Mouse (Mus musculus) heart, embryonic 10.5 days (tissue): Measurements from ENCODE around the gene Pcyox1. TPM values are rescaled to one million over a fixed set of nuclear protein-coding genes. Genes with fewer than 3 reads are reported as not detected.

Source experiments
- DNase-seq: peaks from one replicate; pipeline ENCODE4 v3.0.0-alpha.2; 2017; ENCODE audit warnings: low spot score
- H3K27ac ChIP-seq: fragments of 300-500 bp; sonication (generic); 2 replicates; pipeline ENCODE4 v1.5.1; 2016; ENCODE audit warnings: mild to moderate bottlenecking
- H3K27me3 ChIP-seq: fragments of 300-500 bp; sonication (generic); 2 replicates; pipeline ENCODE4 v1.6.1; 2016; ENCODE audit warnings: mild to moderate bottlenecking; ENCODE audit not compliant: poor library complexity, insufficient read depth, severe bottlenecking
- H3K36me3 ChIP-seq: fragments of 300-500 bp; sonication (generic); 2 replicates; pipeline ENCODE4 v1.6.1; 2016; ENCODE audit warnings: mild to moderate bottlenecking, moderate library complexity
- H3K4me1 ChIP-seq: fragments of 300-500 bp; sonication (generic); 2 replicates; pipeline ENCODE4 v1.6.1; 2016; ENCODE audit warnings: mild to moderate bottlenecking
- H3K4me3 ChIP-seq: fragments of 300-500 bp; sonication (generic); 2 replicates; pipeline ENCODE4 v1.5.1; 2016; ENCODE audit warnings: mild to moderate bottlenecking, moderate library complexity
- H3K9me3 ChIP-seq: fragments of 300-500 bp; sonication (generic); 2 replicates; pipeline ENCODE4 v1.6.1; 2016; ENCODE audit warnings: mild to moderate bottlenecking, moderate library complexity
- WGBS: fragments of 180-500 bp; shearing (Covaris S2); methylation state at CpG from one replicate; pipeline ENCODE4 v1.1.7; 2016; 5-methylcytosine and 5-hydroxymethylcytosine counted together
- polyA plus RNA-seq: library from polyadenylated mRNA; unstranded; fragments of >200 nt; fragmentation: Nextera tagmentation; extraction: Ambion mirVana; gene quantifications from 2 replicates; pipeline ENCODE4 v1.2.1, GENCODE M21; 2016

Gene Pcyox1
- polyA plus RNA-seq, 1 experiment from 2014 or later = 57.8 TPM

- H3K27me3 ChIP-seq = no peaks in the 10 kb centered on the region
- H3K4me1 ChIP-seq = no peaks in the 10 kb centered on the region; the same call in 1 of the 2 replicates
- no peaks in the 10 kb centered on the region for H3K9me3 ChIP-seq
- H3K4me3 ChIP-seq = peak overlapping the region; percentile 95
- DNase-seq = no peak
- no peak overlapping the region for H3K27ac ChIP-seq
- H3K36me3 ChIP-seq = peaks cover 16% of the 10 kb centered on the region
Measured at GRCm38 (mm10) chr6:86406306-86406705, 9.4 kb upstream of the Pcyox1 start.

GRCm38 (mm10) chr6:86404996-86405395 is 8.0 kb upstream of the Pcyox1 start:
- Histone ChIP-seq H3K36me3 (peaks cover 16% of the 10 kb centered on the region), H3K9me3 (no peaks in the 10 kb centered on the region), H3K27ac (peak overlapping the region; percentile 100), H3K27me3 (no peaks in the 10 kb centered on the region), H3K4me3 (peak overlapping the region; percentile 95), H3K4me1 (peaks cover 7% of the 10 kb centered on the region; the same call in 1 of the 2 replicates)
- 2% methylated on average over 11 of the region's 11 CpGs for WGBS
- DNase-seq = no peak

GRCm38 (mm10) chr6:86404100-86404861 is 7.3 kb upstream of the Pcyox1 start, which contains the start of gene Tia1:
Gene Tia1 (plus strand): TSS chr6:86404219.
- DNase-seq = peak; percentile 99
- peak within 1 kb of the TSS; percentile 95 for H3K4me3 ChIP-seq
- H3K4me1 ChIP-seq = peaks cover 7% of the 10 kb centered on the region; the same call in 1 of the 2 replicates
- H3K9me3 ChIP-seq = no peaks in the 10 kb centered on the region
- under 1% methylated on average over 62 of the region's 62 CpGs for WGBS
- H3K27me3 ChIP-seq = no peaks in the 10 kb centered on the region
- peaks cover 16% of the 10 kb centered on the region for H3K36me3 ChIP-seq
- H3K27ac ChIP-seq = peak within 1 kb of the TSS; percentile 100

GRCm38 (mm10) chr6:86403728-86404099 is 6.8 kb upstream of the Pcyox1 start:
- H3K4me1 ChIP-seq = peaks cover 7% of the 10 kb centered on the region; the same call in 1 of the 2 replicates
- H3K9me3 ChIP-seq = no peaks in the 10 kb centered on the region
- H3K27ac ChIP-seq = peak overlapping the region; percentile 100
- under 1% methylated on average over 15 of the region's 15 CpGs for WGBS
- peaks cover 13% of the 10 kb centered on the region for H3K36me3 ChIP-seq
- no peaks in the 10 kb centered on the region for H3K27me3 ChIP-seq
- peak; percentile 89 for DNase-seq
- H3K4me3 ChIP-seq = peak overlapping the region; percentile 95

- Histone ChIP-seq H3K36me3 (peaks cover 12% of the 10 kb centered on the region), H3K27me3 (no peaks in the 10 kb centered on the region), H3K9me3 (no peaks in the 10 kb centered on the region), H3K4me3 (peak overlapping the region; percentile 95), H3K4me1 (peaks cover 7% of the 10 kb centered on the region), H3K27ac (no peak overlapping the region)
- DNase-seq = peak; percentile 64
- WGBS = 39% methylated on average over 12 of the region's 12 CpGs
Measured at GRCm38 (mm10) chr6:86402681-86403607, 6.0 kb upstream of the Pcyox1 start.

GRCm38 (mm10) chr6:86400972-86401371 is 4.0 kb upstream of the Pcyox1 start:
- WGBS = 8% methylated on average over 9 of the region's 9 CpGs
- Histone ChIP-seq H3K27ac (no peak overlapping the region), H3K36me3 (no peaks in the 10 kb centered on the region), H3K27me3 (no peaks in the 10 kb centered on the region), H3K4me3 (peak overlapping the region; percentile 48), H3K9me3 (no peaks in the 10 kb centered on the region), H3K4me1 (peaks cover 20% of the 10 kb centered on the region)
- peak; percentile 93 for DNase-seq

- DNase-seq = peak; percentile 22
- 65% methylated on average over 2 of the region's 2 CpGs for WGBS
Measured at GRCm38 (mm10) chr6:86399995-86400394, 3.0 kb upstream of the Pcyox1 start.

GRCm38 (mm10) chr6:86398986-86399385 is 2.0 kb upstream of the Pcyox1 start:
- no peaks in the 10 kb centered on the region for H3K9me3 ChIP-seq
- H3K4me1 ChIP-seq = peaks cover 38% of the 10 kb centered on the region
- no peaks in the 10 kb centered on the region; the same call in 1 of the 2 replicates for H3K36me3 ChIP-seq
- DNase-seq = peak; percentile 36
- H3K27ac ChIP-seq = no peak overlapping the region
- H3K4me3 ChIP-seq = no peak overlapping the region
- 82% methylated on average over 2 of the region's 2 CpGs for WGBS
- H3K27me3 ChIP-seq = no peaks in the 10 kb centered on the region

More at GRCm38 (mm10) chr6:86399995-86400394, 3.0 kb upstream of the Pcyox1 start:
- Histone ChIP-seq H3K36me3 (no peaks in the 10 kb centered on the region), H3K4me3 (no peak overlapping the region), H3K27ac (no peak overlapping the region), H3K4me1 (peaks cover 30% of the 10 kb centered on the region), H3K9me3 (no peaks in the 10 kb centered on the region), H3K27me3 (no peaks in the 10 kb centered on the region)

- Histone ChIP-seq H3K9me3 (no peaks in the 10 kb centered on the region), H3K4me3 (peak overlapping the region; percentile 93), H3K4me1 (peaks cover 38% of the 10 kb centered on the region), H3K27me3 (no peaks in the 10 kb centered on the region), H3K36me3 (peaks cover 6% of the 10 kb centered on the region; the same call in 1 of the 2 replicates), H3K27ac (peak overlapping the region; percentile 93)
- 5% methylated on average over 14 of the region's 14 CpGs for WGBS
- DNase-seq = no peak
Measured at GRCm38 (mm10) chr6:86397257-86397980, 465 bp upstream of the Pcyox1 start.

- Histone ChIP-seq H3K4me1 (peaks cover 38% of the 10 kb centered on the region), H3K36me3 (peaks cover 21% of the 10 kb centered on the region), H3K27me3 (no peaks in the 10 kb centered on the region), H3K9me3 (no peaks in the 10 kb centered on the region), H3K4me3 (peak overlapping the region; percentile 93), H3K27ac (peak overlapping the region; percentile 93)
- WGBS = 34% methylated on average over 10 of the region's 10 CpGs
- DNase-seq = no peak
Measured at GRCm38 (mm10) chr6:86395969-86396368, 985 bp downstream of the Pcyox1 start.

GRCm38 (mm10) chr6:86395021-86395420 is 1.9 kb downstream of the Pcyox1 start:
- Histone ChIP-seq H3K36me3 (peaks cover 30% of the 10 kb centered on the region), H3K27ac (no peak overlapping the region), H3K4me3 (peak overlapping the region; percentile 19), H3K9me3 (no peaks in the 10 kb centered on the region), H3K27me3 (no peaks in the 10 kb centered on the region), H3K4me1 (peaks cover 31% of the 10 kb centered on the region)
- peak; percentile 74 for DNase-seq
- WGBS = 76% methylated on average over 9 of the region's 9 CpGs

- H3K36me3 ChIP-seq = peaks cover 37% of the 10 kb centered on the region
- no peaks in the 10 kb centered on the region for H3K9me3 ChIP-seq
- peak; percentile 71 for DNase-seq
- H3K27me3 ChIP-seq = no peaks in the 10 kb centered on the region
- H3K27ac ChIP-seq = no peak overlapping the region
- H3K4me3 ChIP-seq = no peak overlapping the region
- 88% methylated on average over 17 of the region's 17 CpGs for WGBS
- H3K4me1 ChIP-seq = peaks cover 31% of the 10 kb centered on the region
Measured at GRCm38 (mm10) chr6:86394078-86394720, 2.8 kb downstream of the Pcyox1 start.
